Mouse (Mus musculus) thymus, postnatal 25 days (tissue): ENCODE measurements at regions not wholly inside any gene's neighbourhood (a gene's known extent, or its start where the extent isn't known, plus 50 kb on each side); places are given as distances from the start of the nearest gene placed in this dataset.
"Not testable (repeated sequence)": the region's sequence is repeated elsewhere in the genome, so short reads cannot be mapped to it uniquely, and the experiment has no call there.

Experiments used
- DNase-seq: peaks from one replicate; pipeline ENCODE4 v3.0.0; 2022

DNA sequence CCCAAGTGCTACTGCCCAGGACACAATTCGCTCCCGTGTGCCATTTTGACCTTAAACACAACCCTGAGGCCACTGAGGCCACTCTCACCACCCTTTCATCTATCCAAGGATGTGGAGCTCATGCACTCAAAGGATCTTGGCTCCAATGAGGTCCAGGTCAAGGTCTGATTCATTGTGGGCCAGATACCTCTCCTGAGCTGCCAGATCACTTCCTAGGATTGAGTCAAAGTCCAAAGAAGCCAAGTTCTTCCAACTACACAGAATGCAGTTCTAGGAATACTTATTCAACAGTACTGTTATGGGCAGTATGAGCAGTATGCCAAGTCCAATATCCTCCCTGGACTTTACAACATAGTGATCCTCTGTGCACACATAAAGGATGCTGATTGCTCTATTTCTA is 304.9 kb downstream of the Inhba start:
- DNase-seq: no peak

GRCm38 (mm10) chr13:16317412-16317811 is 305.8 kb downstream of the Inhba start:
- no peak for DNase-seq

GRCm38 (mm10) chr13:16320392-16320791 is 308.7 kb downstream of the Inhba start:
- DNase-seq: no peak

- no peak for DNase-seq
Observed at GRCm38 (mm10) chr13:16325661-16326060, 314.0 kb downstream of the Inhba start.

GRCm38 (mm10) chr13:16341727-16342126 is 330.1 kb downstream of the Inhba start:
- DNase-seq: no peak

GRCm38 (mm10) chr13:16342171-16342570 is 330.5 kb downstream of the Inhba start:
- no peak for DNase-seq

- no peak for DNase-seq
Observed at GRCm38 (mm10) chr13:16343280-16343945, 331.8 kb downstream of the Inhba start.

GRCm38 (mm10) chr13:16349353-16349752 is 337.7 kb downstream of the Inhba start:
- no peak for DNase-seq

DNA sequence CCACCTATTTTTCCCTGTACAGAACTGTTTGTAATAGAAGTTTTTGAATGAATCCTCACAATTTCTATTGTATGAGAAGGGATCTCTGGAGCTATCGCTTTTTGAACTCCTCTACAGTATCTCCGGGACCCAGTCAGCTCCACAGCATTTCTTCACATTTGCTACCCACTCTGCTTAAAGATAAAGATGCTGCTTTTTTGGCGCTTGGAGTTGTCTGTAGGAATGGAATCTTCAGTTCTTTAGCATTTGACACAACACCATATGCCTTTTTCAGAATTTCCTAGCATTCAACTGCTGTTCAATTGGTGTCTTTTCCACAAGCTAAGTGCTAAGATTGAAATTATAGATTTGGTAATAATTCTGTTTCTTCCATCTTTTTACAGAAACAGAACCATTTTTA is 338.4 kb downstream of the Inhba start:
- no peak for DNase-seq

- no peak for DNase-seq
Observed at GRCm38 (mm10) chr13:16355316-16355715, 343.7 kb downstream of the Inhba start.

DNA sequence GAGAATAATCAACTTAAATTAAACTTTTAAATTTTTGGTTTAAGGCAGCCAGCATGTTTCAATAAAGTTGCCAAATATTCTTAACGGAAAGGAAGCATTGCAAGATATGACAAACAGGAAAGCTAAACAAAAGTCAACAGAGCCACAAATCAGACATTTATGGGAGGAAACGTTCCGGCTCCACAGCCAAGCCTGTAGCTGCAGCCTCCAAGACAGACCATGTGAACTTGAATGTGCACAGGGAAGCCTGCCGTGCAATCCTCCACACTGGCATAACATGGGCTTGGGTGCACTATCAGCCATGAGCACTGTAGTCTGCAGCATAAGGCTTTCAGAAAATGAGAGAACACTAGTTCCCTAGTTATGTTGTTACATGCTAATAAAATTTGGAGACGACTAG is 367.8 kb downstream of the Inhba start:
- DNase-seq: no peak

DNA sequence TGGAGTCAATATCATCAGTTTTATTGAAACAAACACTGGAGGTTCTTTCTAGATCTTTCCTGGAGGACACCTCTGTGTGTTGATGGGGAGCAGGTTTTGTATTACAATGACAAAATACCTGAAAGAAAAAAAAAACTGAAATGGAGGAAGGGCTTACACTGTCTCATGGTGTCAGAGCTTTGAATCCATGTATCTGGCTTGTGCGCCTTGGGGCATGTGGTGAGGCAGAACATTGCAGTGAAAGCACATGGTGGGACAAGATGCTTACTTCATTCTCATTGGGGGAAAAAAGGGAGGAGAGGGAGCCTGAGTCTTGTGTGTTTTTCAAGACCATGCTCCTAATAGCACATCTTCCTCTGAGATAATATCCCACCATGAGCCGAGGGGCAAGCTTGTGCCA is 368.3 kb downstream of the Inhba start:
- DNase-seq: no peak

- DNase-seq: no peak
Observed at GRCm38 (mm10) chr13:16382936-16383511, 371.4 kb downstream of the Inhba start.

- no peak for DNase-seq
Observed at GRCm38 (mm10) chr13:16416356-16417019, 404.8 kb downstream of the Inhba start.

GRCm38 (mm10) chr13:16424147-16424546 is 412.5 kb downstream of the Inhba start:
- no peak for DNase-seq

DNA sequence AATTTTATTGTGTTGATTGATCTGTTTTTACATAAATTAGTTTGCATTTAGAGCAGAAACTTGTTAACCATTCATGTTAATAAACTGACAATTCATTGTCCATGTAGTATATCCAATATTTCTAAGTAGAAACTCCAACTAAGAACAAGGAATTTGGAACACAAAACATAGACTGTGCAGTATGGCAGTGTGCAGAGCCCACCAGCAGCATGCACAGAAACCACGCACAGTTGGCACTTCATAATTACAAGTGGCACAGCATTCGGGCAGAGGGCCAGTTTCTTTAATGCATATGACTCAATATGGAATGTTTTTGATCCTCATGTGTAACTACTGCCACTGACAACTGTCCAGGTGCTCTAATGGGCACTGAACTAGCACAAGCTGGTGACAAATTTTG is 423.8 kb downstream of the Inhba start:
- no peak for DNase-seq

GRCm38 (mm10) chr13:16453234-16453633 is 441.6 kb downstream of the Inhba start:
- no peak for DNase-seq

DNA sequence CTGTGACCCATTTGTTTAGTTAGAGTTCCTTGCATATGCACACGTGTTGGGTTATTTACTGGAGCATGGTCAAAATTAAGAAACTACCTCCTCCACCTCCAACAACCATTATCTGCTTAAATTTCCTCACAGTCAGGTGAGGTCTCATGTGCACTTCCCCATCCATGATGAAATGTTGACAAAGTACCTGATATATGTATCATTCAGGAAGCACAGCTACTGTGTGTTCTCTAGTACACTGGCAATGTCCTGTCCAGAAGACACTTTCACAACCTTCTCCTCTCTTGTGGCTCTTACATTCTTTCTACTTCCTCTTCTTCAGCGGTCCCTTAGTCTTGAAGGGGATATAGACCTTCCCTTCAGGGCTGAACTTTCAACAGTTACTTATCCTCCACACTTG is 448.1 kb downstream of the Inhba start:
- DNase-seq: no peak

DNA sequence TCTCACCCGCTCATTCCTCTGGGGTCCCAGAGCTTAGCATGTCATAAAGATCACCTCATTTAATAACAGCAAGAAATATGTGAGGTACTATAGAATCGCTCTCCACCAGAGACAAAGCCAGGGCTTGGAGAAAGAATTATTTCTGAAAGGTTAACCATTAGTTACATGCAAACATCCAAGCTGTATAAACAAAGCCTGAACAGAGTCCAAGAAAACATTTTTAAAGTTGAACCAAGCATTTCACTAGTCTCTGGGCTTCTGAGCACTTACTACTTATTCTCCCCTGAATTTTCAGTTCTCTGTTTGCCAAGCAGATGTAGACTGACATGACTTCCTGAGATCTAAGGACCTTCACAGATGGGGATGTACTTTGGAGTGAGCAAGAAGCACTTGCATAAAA is 450.0 kb downstream of the Inhba start:
- no peak for DNase-seq

- no peak for DNase-seq
Observed at GRCm38 (mm10) chr13:16464823-16465222, 453.2 kb downstream of the Inhba start.

- DNase-seq: no peak
Observed at GRCm38 (mm10) chr13:16465317-16465716, 453.7 kb downstream of the Inhba start.

DNA sequence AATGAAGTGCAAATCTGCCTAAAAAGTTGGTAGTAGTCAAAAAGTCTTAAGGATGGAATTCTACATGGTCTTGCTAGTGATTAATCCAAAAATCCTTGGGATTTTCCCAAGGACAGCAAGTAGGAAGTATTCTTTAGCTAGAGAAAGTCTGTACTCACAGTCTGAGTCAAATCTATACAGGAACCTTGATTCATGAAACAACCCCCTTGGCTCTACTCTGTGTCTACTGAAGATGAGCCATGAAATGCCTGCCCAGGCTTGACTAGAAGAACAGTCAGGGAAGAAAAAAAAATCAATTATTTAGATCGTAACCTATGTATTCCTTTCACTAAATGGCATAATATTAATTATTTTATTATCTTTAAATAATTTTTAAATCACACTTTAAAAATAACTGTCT is 454.2 kb downstream of the Inhba start:
- DNase-seq: no peak

DNA sequence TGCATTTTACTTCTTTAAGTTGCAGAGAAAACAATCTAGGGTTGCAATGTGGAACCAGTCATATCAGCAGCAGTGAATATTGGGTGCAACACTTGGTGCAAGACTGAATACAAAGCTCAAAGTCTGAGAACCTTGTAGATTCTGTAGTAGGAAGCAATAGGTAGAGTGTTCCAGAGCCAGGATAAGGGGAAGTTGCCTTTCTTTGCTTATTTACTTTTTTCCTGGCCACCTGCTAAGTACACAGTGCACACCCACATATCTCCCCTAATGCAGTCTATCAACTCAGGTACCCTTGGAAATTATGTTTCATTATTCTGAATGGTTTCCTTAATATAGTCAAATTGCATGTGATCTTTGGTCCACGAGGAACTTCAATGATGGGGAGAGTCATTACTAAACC is 464.9 kb downstream of the Inhba start:
- no peak for DNase-seq

DNA sequence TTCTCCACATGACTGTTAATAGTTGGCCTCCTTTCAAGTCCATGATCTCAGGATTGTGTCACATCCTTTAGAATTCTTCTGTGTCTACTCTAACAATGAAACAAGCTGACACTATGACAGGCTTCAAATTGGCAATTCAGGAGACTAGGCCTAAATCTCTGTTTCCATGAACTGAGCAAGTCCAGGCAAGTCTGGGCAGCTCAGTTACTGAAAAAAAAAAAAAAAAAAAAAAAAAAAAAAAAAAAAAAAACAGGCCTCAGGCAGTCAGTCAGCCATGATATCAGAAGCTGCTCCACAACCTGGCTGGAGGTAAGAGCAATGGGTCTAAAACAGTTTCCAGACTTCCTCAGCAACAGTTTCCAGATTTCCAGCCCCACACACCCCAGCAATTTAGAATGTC is 475.6 kb downstream of the Inhba start:
- no peak for DNase-seq

GRCm38 (mm10) chr13:16490680-16491079 is 479.0 kb downstream of the Inhba start:
- not testable (repeated sequence) for DNase-seq
